Mouse (Mus musculus) gastrocnemius, postnatal 36 days (tissue): ENCODE measurements around the gene Nek5. TPM values are rescaled to one million over a fixed set of nuclear protein-coding genes. Genes with fewer than 3 reads are reported as not detected.

ENCODE experiments used
- DNase-seq, 2 experiments: peaks; one replicate each; pipeline ENCODE4 v3.0.0; 2022
- intact Hi-C: fragments of 180-260 bp; cut with DNase I; formaldehyde crosslinking; loops from one replicate; pipeline ENCODE4 v1.15.1; 2025
- total RNA-seq, 2 experiments: library from RNA; stranded (reverse); gene quantifications; 2 replicates each; pipeline ENCODE4 v1.2.3; 2021

Nek5 gene
- total RNA-seq, 2 experiments from 2014 or later: 0.13 to 0.30 TPM

DNA sequence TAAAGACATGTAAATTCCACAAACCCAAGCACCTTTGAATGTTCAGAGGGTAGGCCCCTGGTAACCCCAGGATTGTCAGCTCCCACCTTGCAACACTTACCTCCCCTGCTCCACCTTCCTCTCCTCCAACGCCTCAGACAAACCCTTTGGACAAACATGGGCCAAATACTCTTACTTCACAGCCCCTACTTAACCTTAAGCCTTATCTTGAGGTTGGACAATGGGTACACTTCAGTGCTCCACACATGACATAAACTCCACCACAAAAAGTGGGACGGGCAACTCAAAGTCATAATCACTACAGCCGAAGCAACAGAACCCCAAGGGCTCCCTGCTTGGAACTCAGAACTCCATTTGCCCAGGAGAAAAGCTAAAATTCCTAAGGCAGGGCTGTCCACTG, 93.9 kb downstream of the Nek5 start:
- no peak for DNase-seq
- intact Hi-C loops: no loop called here

- DNase-seq: no peak
- intact Hi-C loops: no loop called here
These were observed 95.9 kb downstream of the Nek5 start for GRCm38 (mm10) chr8:22028973-22029372.

GRCm38 (mm10) chr8:22025241-22025640, 99.6 kb downstream of the Nek5 start:
- intact Hi-C loops: no loop called here
- DNase-seq: no peak

Other genes starting within 250 kb of the Nek5 start
- gene Defb9, start 239.6 kb downstream of the Nek5 start, total RNA-seq: not detected
- not detected for gene Defb11, start 218.6 kb downstream of the Nek5 start, total RNA-seq
- not detected for gene Defb15, start 192.3 kb downstream of the Nek5 start, total RNA-seq
- gene Defb35, start 186.7 kb downstream of the Nek5 start, total RNA-seq: not detected
- not detected for gene Defb13, start 178.3 kb downstream of the Nek5 start, total RNA-seq
- not detected for gene Fam90a1a, start 166.3 kb downstream of the Nek5 start, total RNA-seq
- gene Ccdc70, start 155.3 kb downstream of the Nek5 start, total RNA-seq: not detected
- gene Atp7b, start 64.7 kb downstream of the Nek5 start, total RNA-seq: under 1 TPM in 1 of 2 experiments, not detected in 1; 0.05 TPM
- 1 to 10 TPM; 4.9 to 6.6 TPM for gene Alg11, start 64.3 kb downstream of the Nek5 start, total RNA-seq
- gene Nek3, start 41.4 kb upstream of the Nek5 start, total RNA-seq: 1 to 10 TPM; 2.3 to 3.3 TPM
- under 1 TPM; 0.52 to 0.64 TPM for gene Ckap2, start 60.8 kb upstream of the Nek5 start, total RNA-seq
- gene Vps36, start 67.8 kb upstream of the Nek5 start, total RNA-seq: 10 to 100 TPM; 27.2 to 31.3 TPM
- gene Thsd1, start 102.3 kb upstream of the Nek5 start, total RNA-seq: 1 to 10 TPM; 1.5 to 1.7 TPM
- not detected for gene Tpte, start 158.4 kb upstream of the Nek5 start, total RNA-seq